Mouse (Mus musculus) spleen, postnatal 14 days (tissue): ENCODE data around the gene Osbpl6.

ENCODE experiments used
- DNase-seq, 2 experiments: peaks; one replicate each; pipeline ENCODE4 v3.0.0; 2021 to 2022; ENCODE audit warnings: low spot score in 2 of 2

The Osbpl6 gene

GRCm38 (mm10) chr2:76406151-76406936 is at the start of gene Osbpl6:
Gene Osbpl6 (plus strand): TSS chr2:76406508.
- DNase-seq = peak in 1 of 2 experiments; percentile 5

- DNase-seq = no peak
Measured at GRCm38 (mm10) chr2:76360226-76360625, 46.1 kb upstream of the Osbpl6 start, which contains the start of gene Cyct. Gene Cyct (minus strand): TSS chr2:76360450.

- DNase-seq = no peak
Measured at GRCm38 (mm10) chr2:76362111-76362510, 44.2 kb upstream of the Osbpl6 start.

- DNase-seq = no peak
Measured at GRCm38 (mm10) chr2:76365811-76366210, 40.5 kb upstream of the Osbpl6 start.

GRCm38 (mm10) chr2:76367188-76367922 is 39.0 kb upstream of the Osbpl6 start:
- DNase-seq = peak; percentile 55 to 75

GRCm38 (mm10) chr2:76368861-76369660 is 37.2 kb upstream of the Osbpl6 start:
- DNase-seq = no peak

GRCm38 (mm10) chr2:76369821-76370655 is 36.3 kb upstream of the Osbpl6 start, which contains the start of gene Rbm45:
Gene Rbm45 (plus strand): TSS chr2:76369984.
- DNase-seq = peak; percentile 78 to 81

- no peak for DNase-seq
Measured at GRCm38 (mm10) chr2:76370656-76370922, 35.7 kb upstream of the Osbpl6 start.

- DNase-seq = no peak
Measured at GRCm38 (mm10) chr2:76372244-76372643, 34.1 kb upstream of the Osbpl6 start.

GRCm38 (mm10) chr2:76374544-76375206 is 31.6 kb upstream of the Osbpl6 start:
- DNase-seq = no peak

- no peak for DNase-seq
Measured at GRCm38 (mm10) chr2:76378646-76379045, 27.7 kb upstream of the Osbpl6 start.

- no peak for DNase-seq
Measured at GRCm38 (mm10) chr2:76386531-76386930, 19.8 kb upstream of the Osbpl6 start.

GRCm38 (mm10) chr2:76400178-76400577 is 6.1 kb upstream of the Osbpl6 start:
- DNase-seq = no peak

GRCm38 (mm10) chr2:76405596-76406150 is 635 bp upstream of the Osbpl6 start:
- DNase-seq = no peak

- no peak for DNase-seq
Measured at GRCm38 (mm10) chr2:76406937-76407441, 681 bp downstream of the Osbpl6 start.

- no peak for DNase-seq
Measured at GRCm38 (mm10) chr2:76409526-76409925, 3.2 kb downstream of the Osbpl6 start.

GRCm38 (mm10) chr2:76409986-76410385 is 3.7 kb downstream of the Osbpl6 start:
- no peak for DNase-seq

GRCm38 (mm10) chr2:76412924-76413323 is 6.6 kb downstream of the Osbpl6 start:
- no peak for DNase-seq

GRCm38 (mm10) chr2:76417446-76418141 is 11.3 kb downstream of the Osbpl6 start:
- DNase-seq = no peak

- DNase-seq = no peak
Measured at GRCm38 (mm10) chr2:76418142-76418518, 11.8 kb downstream of the Osbpl6 start.
